In the genomic region with DNA sequence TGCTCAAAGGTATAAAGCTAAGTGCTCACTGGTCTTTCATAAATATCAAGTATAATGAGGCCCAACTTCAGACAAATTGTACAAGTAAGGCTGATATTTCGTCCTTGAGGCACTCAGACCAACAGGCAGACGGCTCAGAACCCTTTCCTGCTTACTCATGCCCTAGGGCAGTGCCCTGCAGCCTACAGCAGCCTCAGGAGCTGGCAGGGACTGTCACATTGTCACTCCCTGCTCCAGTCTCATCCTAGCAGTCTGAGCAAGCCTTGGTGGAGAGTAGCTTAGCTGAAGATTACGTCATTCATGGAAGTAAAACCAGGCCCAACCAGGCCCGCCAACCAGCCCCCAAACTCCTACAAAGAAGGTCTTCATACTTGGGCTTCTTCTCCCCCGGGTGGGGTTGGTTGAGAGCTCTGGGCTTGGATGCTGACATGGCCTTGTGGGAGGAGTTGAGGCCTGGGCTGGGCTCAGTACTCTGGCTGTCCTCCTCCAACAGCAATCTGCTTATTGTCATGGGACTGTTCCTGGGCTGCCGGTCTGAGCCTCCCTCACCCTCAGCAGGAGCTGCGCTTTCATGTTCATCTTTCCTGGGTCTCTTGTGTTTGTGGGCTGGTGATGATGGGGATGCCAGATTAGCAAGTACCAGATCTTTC, we compare ENCODE assay signal across 39 mouse cellular contexts. TPM values are rescaled to one million over a fixed set of nuclear protein-coding genes. Genes with fewer than 3 reads are reported as not detected.
DNase-seq lines count a peak whose midpoint lies in the region; ATAC-seq and TF ChIP-seq lines count a peak whose summit lies in the region.
"Had no signal": no experiment of that assay in that cellular context is flagged by ENCODE, and none has a peak within 500 bp of the region (broad histone marks: within the 10 kb centered on the region; RNA-seq: fewer than 3 reads in every experiment).

No protein-coding gene starts in this region.

- DNase-seq in heart, postnatal 10 days: peak; percentile 37 to 46
- no peak for DNase-seq in heart, adult 9 months (ENCODE audit: low spot score in 2 of 2)
- DNase-seq in gastrocnemius, adult 2 months: no peak
- DNase-seq: B cell, adult 2 months; cerebellum, adult 18-20 months; cerebellum, postnatal 10 days; kidney, adult 8-10 months; kidney, postnatal 4 days; layer of hippocampus, postnatal 36 days; liver, embryonic 13.5 days; lung, adult 18-20 months; lung, postnatal 4 days; right cerebral cortex, postnatal 25 days; thymus, adult 18-20 months; thymus, postnatal 25 days had no signal

- intact Hi-C loops in heart, postnatal 10 days (cut with DNase I): no loop called here
- intact Hi-C loops in gastrocnemius, adult 2 months (cut with DNase I): no loop called here

- H3K4me2 ChIP-seq in intestine, embryonic 16.5 days (ENCODE audit: low read depth, low read length): no peak overlapping the region
- H3K4me2 ChIP-seq: embryonic facial prominence, embryonic 13.5 days; forebrain, embryonic 15.5 days; heart, embryonic 13.5 days; hindbrain, embryonic 15.5 days; limb, embryonic 15.5 days; liver, embryonic 13.5 days; midbrain, embryonic 15.5 days; stomach, embryonic 15.5 days had no signal

- 81% methylated on average over 7 of the region's 7 CpGs for WGBS in intestine, embryonic 16.5 days

- H3K4me1 ChIP-seq in megakaryocyte, embryonic 14.5 days: peaks cover 63% of the 10 kb centered on the region
- no peaks in the 10 kb centered on the region for H3K4me1 ChIP-seq in intestine, embryonic 16.5 days (ENCODE audit: control insufficient read depth, insufficient read depth, low read length)
- H3K4me1 ChIP-seq: forebrain, embryonic 10.5 days; forebrain, embryonic 15.5 days; hindbrain, embryonic 15.5 days; limb, embryonic 15.5 days; liver, embryonic 13.5 days; midbrain, embryonic 10.5 days; midbrain, embryonic 15.5 days; stomach, embryonic 15.5 days had no signal

- no peak overlapping the region for H3K27ac ChIP-seq in intestine, embryonic 16.5 days (ENCODE audit: low read length)
- H3K27ac ChIP-seq in gastrocnemius, adult 2 months: no peak overlapping the region
- H3K27ac ChIP-seq: embryonic facial prominence, embryonic 13.5 days; forebrain, embryonic 10.5 days; forebrain, embryonic 15.5 days; heart, embryonic 13.5 days; hindbrain, embryonic 15.5 days; kidney, postnatal 0 days; limb, embryonic 10.5 days; limb, embryonic 15.5 days; liver, embryonic 13.5 days; midbrain, embryonic 10.5 days; midbrain, embryonic 15.5 days; stomach, embryonic 15.5 days had no signal

- TF ChIP-seq CTCF in gastrocnemius, adult 2 months (IDR thresholded peaks at IDR 0.05): no peak

- no peaks in the 10 kb centered on the region for H3K27me3 ChIP-seq in megakaryocyte, embryonic 14.5 days (replicated peaks)
- no peaks in the 10 kb centered on the region for H3K27me3 ChIP-seq in intestine, embryonic 16.5 days (replicated peaks; ENCODE audit: control insufficient read depth, insufficient read depth, low read length)
- H3K27me3 ChIP-seq: embryonic facial prominence, embryonic 13.5 days; forebrain, embryonic 15.5 days; heart, embryonic 13.5 days; hindbrain, embryonic 15.5 days; limb, embryonic 15.5 days; liver, embryonic 13.5 days; midbrain, embryonic 15.5 days; stomach, embryonic 15.5 days had no signal

- no peak overlapping the region for H3K9ac ChIP-seq in intestine, embryonic 16.5 days (ENCODE audit: low read depth, low read length)
- H3K9ac ChIP-seq: embryonic facial prominence, embryonic 13.5 days; forebrain, embryonic 15.5 days; heart, embryonic 13.5 days; hindbrain, embryonic 15.5 days; limb, embryonic 15.5 days; liver, embryonic 13.5 days; midbrain, embryonic 15.5 days; stomach, embryonic 15.5 days had no signal

- no peaks in the 10 kb centered on the region for H3K9me3 ChIP-seq in megakaryocyte, embryonic 14.5 days
- no peaks in the 10 kb centered on the region for H3K9me3 ChIP-seq in intestine, embryonic 16.5 days (ENCODE audit: control insufficient read depth, low read length)
- H3K9me3 ChIP-seq: embryonic facial prominence, embryonic 13.5 days; forebrain, embryonic 10.5 days; forebrain, embryonic 15.5 days; heart, embryonic 13.5 days; hindbrain, embryonic 15.5 days; limb, embryonic 10.5 days; limb, embryonic 15.5 days; liver, embryonic 13.5 days; midbrain, embryonic 10.5 days; midbrain, embryonic 15.5 days; stomach, embryonic 15.5 days had no signal

- no peak for ATAC-seq in megakaryocyte, adult 5-6 weeks (ENCODE audit: poor library complexity, severe bottlenecking)
- ATAC-seq in intestine, embryonic 16.5 days: peak; percentile 40; the same call in 1 of the 2 replicates
- no peak for ATAC-seq in monocyte, adult 5-6 weeks (replicated peaks; ENCODE audit: insufficient number of reproducible peaks, low FRiP score, low TSS enrichment, poor library complexity, severe bottlenecking)
- ATAC-seq: activated CD4-positive, CD25-positive, alpha-beta regulatory T cell, adult 4 months; forebrain, embryonic 15.5 days; inflammation-experienced regulatory T-cells, adult 6 months; lung, postnatal 0 days; midbrain, embryonic 15.5 days had no signal

- H3K36me3 ChIP-seq in megakaryocyte, embryonic 14.5 days (replicated peaks; ENCODE audit: low read length): peaks cover 96% of the 10 kb centered on the region
- peaks cover 18% of the 10 kb centered on the region for H3K36me3 ChIP-seq in intestine, embryonic 16.5 days (ENCODE audit: control insufficient read depth, insufficient read depth, low read length)

- peak overlapping the region; percentile 70 for H3K4me3 ChIP-seq in megakaryocyte, embryonic 14.5 days (replicated peaks)
- H3K4me3 ChIP-seq in intestine, embryonic 16.5 days (ENCODE audit: low read length): no peak overlapping the region
- no peak overlapping the region for H3K4me3 ChIP-seq in gastrocnemius, adult 2 months
- H3K4me3 ChIP-seq: embryonic facial prominence, embryonic 13.5 days; forebrain, embryonic 10.5 days; forebrain, embryonic 15.5 days; heart, embryonic 13.5 days; hindbrain, embryonic 15.5 days; limb, embryonic 10.5 days; limb, embryonic 15.5 days; liver, embryonic 13.5 days; midbrain, embryonic 10.5 days; midbrain, embryonic 15.5 days; stomach, embryonic 15.5 days had no signal

RNA-seq across cellular contexts. Expression of a gene that starts 10.9 kb away (rescaled TPM):
- not detected for total RNA-seq in heart, postnatal 10 days (2021)
- not detected in 2 replicates for polyA plus RNA-seq in megakaryocyte, embryonic 14.5 days (2012; ENCODE audit: insufficient read depth, low replicate concordance)
- 0.57 TPM in 1 of 2 replicates, not detected in the other for total RNA-seq in megakaryocyte, adult 5-6 weeks (2015)
- not detected in 2 replicates for total RNA-seq in megakaryocyte, adult 5-6 weeks (2017)
- polyA plus RNA-seq in intestine, embryonic 16.5 days (2015; fragmentation: Nextera tagmentation; extraction: Ambion mirVana): 52.3 and 60.5 TPM in 2 replicates
- not detected in 3 replicates for total RNA-seq in monocyte, adult 5-6 weeks (2017)
- total RNA-seq in gastrocnemius, adult 2 months (2021): not detected
- total RNA-seq: common myeloid progenitor, adult 5-6 weeks; gastrocnemius, adult 8-10 months; hematopoietic stem cell, adult 5-6 weeks; layer of hippocampus, adult 8-10 months; layer of hippocampus, postnatal 36 days; neutrophil, adult 5-6 weeks had no signal
- polyA plus RNA-seq: activated CD4-positive, CD25-positive, alpha-beta regulatory T cell, adult 4 months; embryonic facial prominence, embryonic 13.5 days; forebrain, embryonic 10.5 days; forebrain, embryonic 15.5 days; heart, embryonic 13.5 days; hindbrain, embryonic 15.5 days; limb, embryonic 15.5 days; midbrain, embryonic 10.5 days; midbrain, embryonic 15.5 days; neural tube, embryonic 11.5 days had no signal

RNA-seq across cellular contexts. Expression of a gene that starts 19.7 kb away (rescaled TPM):
- 10 to 100 TPM; 24.9 to 28.8 TPM for total RNA-seq in heart, postnatal 10 days (2021)
- 4.2 and 5.3 TPM in 2 replicates for polyA plus RNA-seq in megakaryocyte, embryonic 14.5 days (2012; ENCODE audit: insufficient read depth, low replicate concordance)
- 16.5 and 26.4 TPM in 2 replicates for total RNA-seq in megakaryocyte, adult 5-6 weeks (2015)
- 10.6 and 12.5 TPM in 2 replicates for total RNA-seq in megakaryocyte, adult 5-6 weeks (2017)
- polyA plus RNA-seq in intestine, embryonic 16.5 days (2015; fragmentation: Nextera tagmentation; extraction: Ambion mirVana): 73.5 and 85.9 TPM in 2 replicates
- 10.0 to 41.7 TPM (median 25.7 TPM) in 3 replicates for total RNA-seq in monocyte, adult 5-6 weeks (2017)
- total RNA-seq in gastrocnemius, adult 2 months (2021): 10 to 100 TPM; 19.3 to 20.7 TPM

RNA-seq across cellular contexts. Expression of a gene that starts 19.9 kb away (rescaled TPM):
- total RNA-seq in heart, postnatal 10 days (2021): 10 to 100 TPM; 18.9 to 22.1 TPM
- polyA plus RNA-seq in megakaryocyte, embryonic 14.5 days (2012; ENCODE audit: insufficient read depth, low replicate concordance): 9.2 and 18.5 TPM in 2 replicates
- 14.7 and 16.8 TPM in 2 replicates for total RNA-seq in megakaryocyte, adult 5-6 weeks (2015)
- 17.7 and 24.3 TPM in 2 replicates for total RNA-seq in megakaryocyte, adult 5-6 weeks (2017)
- polyA plus RNA-seq in intestine, embryonic 16.5 days (2015; fragmentation: Nextera tagmentation; extraction: Ambion mirVana): 32.4 and 32.8 TPM in 2 replicates
- 12.4 to 21.3 TPM (median 19.2 TPM) in 3 replicates for total RNA-seq in monocyte, adult 5-6 weeks (2017)
- 10 to 100 TPM; 18.7 to 20.3 TPM for total RNA-seq in gastrocnemius, adult 2 months (2021)

RNA-seq across cellular contexts. Expression of a gene that starts 20.0 kb away (rescaled TPM):
- 10 to 100 TPM; 18.0 to 18.1 TPM for total RNA-seq in heart, postnatal 10 days (2021)
- 8.9 and 16.2 TPM in 2 replicates for polyA plus RNA-seq in megakaryocyte, embryonic 14.5 days (2012; ENCODE audit: insufficient read depth, low replicate concordance)
- total RNA-seq in megakaryocyte, adult 5-6 weeks (2015): 22.6 and 26.6 TPM in 2 replicates
- total RNA-seq in megakaryocyte, adult 5-6 weeks (2017): 18.5 and 19.0 TPM in 2 replicates
- 12.4 and 12.5 TPM in 2 replicates for polyA plus RNA-seq in intestine, embryonic 16.5 days (2015; fragmentation: Nextera tagmentation; extraction: Ambion mirVana)
- 11.3 to 22.7 TPM (median 13.9 TPM) in 3 replicates for total RNA-seq in monocyte, adult 5-6 weeks (2017)
- 10 to 100 TPM; 14.7 to 15.1 TPM for total RNA-seq in gastrocnemius, adult 2 months (2021)

RNA-seq across cellular contexts. Expression of a gene that starts 27.9 kb away (rescaled TPM):
- 10 to 100 TPM; 43.4 to 53.1 TPM for total RNA-seq in heart, postnatal 10 days (2021)
- 7.9 and 8.3 TPM in 2 replicates for polyA plus RNA-seq in megakaryocyte, embryonic 14.5 days (2012; ENCODE audit: insufficient read depth, low replicate concordance)
- 9.8 and 12.9 TPM in 2 replicates for total RNA-seq in megakaryocyte, adult 5-6 weeks (2015)
- 15.6 and 29.5 TPM in 2 replicates for total RNA-seq in megakaryocyte, adult 5-6 weeks (2017)
- 47.1 and 47.7 TPM in 2 replicates for polyA plus RNA-seq in intestine, embryonic 16.5 days (2015; fragmentation: Nextera tagmentation; extraction: Ambion mirVana)
- 7.6 to 22.4 TPM (median 8.8 TPM) in 3 replicates for total RNA-seq in monocyte, adult 5-6 weeks (2017)
- total RNA-seq in gastrocnemius, adult 2 months (2021): 10 to 100 TPM; 38.6 to 44.0 TPM

Comparison
In these comparisons a context has a peak if more than half of its experiments do, and no peak if none do; other contexts are left out.
1. DNase-seq: peak in heart, postnatal 10 days (2 of 2); none in heart, adult 9 months (0 of 2) and gastrocnemius, adult 2 months (single experiment).